Mouse (Mus musculus) bone marrow macrophage, adult 2 months (primary cell): ENCODE data around the gene Kcnmb4.

ENCODE experiments used
- CTCF ChIP-seq: IDR thresholded peaks from 2 replicates; pipeline ENCODE4 v1.5.1; 2012; ENCODE audit warnings: low read depth, mild to moderate bottlenecking, low read length, moderate library complexity
- POLR2A ChIP-seq: IDR thresholded peaks from 2 replicates; pipeline ENCODE4 v1.6.1; 2012; ENCODE audit warnings: mild to moderate bottlenecking, low read depth, low read length, borderline replicate concordance

- TF ChIP-seq CTCF, result no peak
- TF ChIP-seq POLR2A, result no peak
These were observed 5.6 kb downstream of the Kcnmb4 start for GRCm38 (mm10) chr10:116468094-116468493.
